Mouse (Mus musculus): ENCODE results near the gene Olfr1535. TPM values are rescaled to one million over a fixed set of nuclear protein-coding genes. Genes with fewer than 3 reads are reported as not detected.

Gene Olfr1535
- polyA plus RNA-seq (2014; fragmentation: Nextera tagmentation; extraction: Ambion mirVana) = not detected in 2 replicates

DNA sequence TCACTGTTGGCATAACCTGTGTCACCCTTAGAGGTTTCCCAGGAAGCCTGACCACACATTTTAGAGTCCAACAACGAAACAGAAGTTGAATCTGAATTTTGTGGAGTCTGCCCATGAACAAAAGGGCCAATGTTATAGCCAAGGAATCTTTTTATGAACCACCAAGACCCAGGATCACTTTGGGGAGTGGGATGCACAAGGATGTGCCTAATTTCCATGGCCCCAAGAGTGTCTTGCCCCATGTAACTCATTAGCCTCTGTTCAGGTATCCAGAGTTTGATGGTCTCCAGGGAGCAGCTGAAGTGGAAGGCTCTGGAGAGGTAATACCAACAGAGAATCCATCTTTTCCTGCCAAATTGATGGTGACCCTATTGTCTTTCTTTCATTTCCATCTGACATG is at the start of gene Olfr1535:
Gene Olfr1535 (minus strand): TSS at position 101 of the 400 bp plus-strand sequence.
- H3K27me3 ChIP-seq (replicated peaks; ENCODE audit: control insufficient read depth, insufficient read depth, low read length) = no peaks in the 10 kb centered on the region
- H3K4me2 ChIP-seq (ENCODE audit: low read length) = no peak within 1 kb of the TSS
- 59% methylated on average over 1 of the region's 1 CpGs for WGBS
- H3K36me3 ChIP-seq (ENCODE audit: control insufficient read depth, insufficient read depth, low read length) = no peaks in the 10 kb centered on the region
- ATAC-seq (replicated peaks; ENCODE audit: low FRiP score, low TSS enrichment, low read depth) (no peak), DNase-seq (ENCODE audit: low spot score) (no peak)
- H3K27ac ChIP-seq (ENCODE audit: low read depth) = no peak within 1 kb of the TSS
- no peaks in the 10 kb centered on the region for H3K9me3 ChIP-seq (ENCODE audit: control insufficient read depth, low read length)
- no peaks in the 10 kb centered on the region for H3K4me1 ChIP-seq (replicated peaks; ENCODE audit: control insufficient read depth, insufficient read depth, low read length)
- H3K4me3 ChIP-seq (ENCODE audit: low read depth, low read length) = no peak within 1 kb of the TSS
- no peak within 1 kb of the TSS for H3K9ac ChIP-seq (ENCODE audit: low read length)

DNA sequence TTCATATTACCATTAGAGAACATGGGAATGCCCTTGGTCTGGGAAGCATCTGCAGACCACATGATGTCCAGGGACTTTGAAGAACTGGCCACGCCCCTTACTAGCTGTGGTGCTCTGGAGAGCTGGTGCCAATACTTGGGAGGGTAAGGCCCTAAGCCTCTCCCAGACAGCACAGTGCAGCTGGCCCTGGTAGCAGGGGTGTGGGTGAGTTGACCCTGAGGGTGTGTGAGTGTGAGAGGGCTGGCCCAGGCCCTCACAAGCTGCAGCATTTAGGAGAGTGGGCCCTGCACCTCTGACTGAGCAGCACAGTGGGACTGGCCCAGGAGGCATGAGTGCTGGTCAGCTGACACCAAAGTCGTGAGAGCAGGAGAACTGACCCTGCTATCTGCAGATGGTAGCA is 31.9 kb upstream of the Olfr1535 start:
- no peaks in the 10 kb centered on the region for H3K36me3 ChIP-seq (ENCODE audit: control insufficient read depth, insufficient read depth, low read length)
- no peaks in the 10 kb centered on the region for H3K27me3 ChIP-seq (replicated peaks; ENCODE audit: control insufficient read depth, insufficient read depth, low read length)
- no peak overlapping the region for H3K4me3 ChIP-seq (ENCODE audit: low read depth, low read length)
- ATAC-seq (replicated peaks; ENCODE audit: low FRiP score, low TSS enrichment, low read depth) = no peak; the same call in 1 of the 2 replicates
- 62% methylated on average over 2 of the region's 2 CpGs for WGBS
- H3K4me1 ChIP-seq (replicated peaks; ENCODE audit: control insufficient read depth, insufficient read depth, low read length) = no peaks in the 10 kb centered on the region
- H3K9ac ChIP-seq (ENCODE audit: low read length) = no peak overlapping the region
- H3K27ac ChIP-seq (ENCODE audit: low read depth) = no peak overlapping the region
- DNase-seq (ENCODE audit: low spot score) = no peak
- H3K9me3 ChIP-seq (ENCODE audit: control insufficient read depth, low read length) = peaks cover 4% of the 10 kb centered on the region; the same call in 1 of the 2 replicates
- no peak overlapping the region for H3K4me2 ChIP-seq (ENCODE audit: low read length)

DNA sequence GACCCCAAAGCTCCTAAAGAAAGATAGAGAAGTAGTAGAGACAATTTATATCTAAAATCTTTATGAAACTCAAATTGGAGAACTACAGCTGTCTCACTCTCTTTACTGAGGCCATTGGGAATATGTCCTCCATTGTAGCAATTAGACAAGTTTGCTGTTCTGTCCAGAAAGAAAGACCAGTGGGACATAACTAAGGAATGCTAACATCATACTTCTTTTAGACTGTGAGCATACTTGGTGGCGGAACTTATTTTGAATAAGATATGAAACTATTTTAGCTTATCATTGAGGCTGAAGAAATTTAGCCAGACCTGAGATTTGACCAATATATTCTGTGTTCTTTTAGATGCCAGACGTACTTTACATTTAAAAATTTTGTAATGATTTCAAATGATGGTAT is 22.0 kb upstream of the Olfr1535 start, which contains the start of gene Olfr1364:
Gene Olfr1364 (minus strand): TSS at position 101 of the 400 bp plus-strand sequence.
- no peaks in the 10 kb centered on the region for H3K4me1 ChIP-seq (replicated peaks; ENCODE audit: control insufficient read depth, insufficient read depth, low read length)
- WGBS = 83% methylated on average over 2 of the region's 2 CpGs
- DNase-seq (ENCODE audit: low spot score) (no peak), ATAC-seq (replicated peaks; ENCODE audit: low FRiP score, low TSS enrichment, low read depth) (no peak)
- H3K4me2 ChIP-seq (ENCODE audit: low read length) = no peak within 1 kb of the TSS
- H3K4me3 ChIP-seq (ENCODE audit: low read depth, low read length) = no peak within 1 kb of the TSS
- H3K36me3 ChIP-seq (ENCODE audit: control insufficient read depth, insufficient read depth, low read length) = no peaks in the 10 kb centered on the region
- H3K9ac ChIP-seq (ENCODE audit: low read length) = no peak within 1 kb of the TSS
- H3K9me3 ChIP-seq (ENCODE audit: control insufficient read depth, low read length) = no peaks in the 10 kb centered on the region
- H3K27ac ChIP-seq (ENCODE audit: low read depth) = no peak within 1 kb of the TSS
- no peaks in the 10 kb centered on the region for H3K27me3 ChIP-seq (replicated peaks; ENCODE audit: control insufficient read depth, insufficient read depth, low read length)

DNA sequence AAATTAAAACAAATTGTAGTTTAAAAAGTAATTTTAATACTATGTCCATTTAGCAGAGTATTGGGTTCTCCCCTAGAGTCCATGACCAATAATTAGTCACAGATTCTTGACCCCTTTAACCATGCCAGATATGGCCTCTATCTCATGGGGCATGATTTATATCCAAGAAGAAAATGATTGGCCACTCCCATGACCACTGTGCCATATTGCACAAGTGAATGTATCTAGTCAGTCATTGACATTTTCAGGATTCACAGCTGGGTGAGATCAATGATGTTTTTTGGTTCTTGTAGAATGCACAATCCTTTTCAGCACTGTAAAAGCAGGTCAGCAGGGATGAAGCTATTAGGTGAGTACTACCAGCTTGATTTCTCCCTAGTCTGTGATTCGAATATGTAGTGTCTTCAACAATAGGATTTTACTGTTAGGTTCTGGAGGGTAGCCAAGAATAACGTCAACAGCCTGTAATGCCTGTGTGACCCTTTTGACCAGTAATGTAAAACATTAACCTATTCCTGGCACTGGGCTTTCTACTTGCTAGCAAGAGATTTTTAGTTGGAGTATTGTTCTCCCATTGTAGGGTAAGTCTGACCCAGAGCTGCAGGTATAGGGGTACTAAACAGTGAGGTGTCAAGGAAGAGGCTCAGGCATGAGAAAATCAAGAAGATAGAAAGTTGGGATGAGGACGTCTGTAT is 9.1 kb downstream of the Olfr1535 start:
- Histone ChIP-seq H3K4me3 (ENCODE audit: low read depth, low read length) (no peak overlapping the region), H3K9me3 (ENCODE audit: control insufficient read depth, low read length) (no peaks in the 10 kb centered on the region), H3K4me2 (ENCODE audit: low read length) (no peak overlapping the region), H3K9ac (ENCODE audit: low read length) (no peak overlapping the region), H3K27ac (ENCODE audit: low read depth) (no peak overlapping the region), H3K36me3 (ENCODE audit: control insufficient read depth, insufficient read depth, low read length) (no peaks in the 10 kb centered on the region), H3K27me3 (replicated peaks; ENCODE audit: control insufficient read depth, insufficient read depth, low read length) (no peaks in the 10 kb centered on the region), H3K4me1 (replicated peaks; ENCODE audit: control insufficient read depth, insufficient read depth, low read length) (no peaks in the 10 kb centered on the region)
- ATAC-seq (replicated peaks; ENCODE audit: low FRiP score, low TSS enrichment, low read depth) (no peak), DNase-seq (ENCODE audit: low spot score) (no peak)
- WGBS = 50% methylated on average over 3 of the region's 3 CpGs

DNA sequence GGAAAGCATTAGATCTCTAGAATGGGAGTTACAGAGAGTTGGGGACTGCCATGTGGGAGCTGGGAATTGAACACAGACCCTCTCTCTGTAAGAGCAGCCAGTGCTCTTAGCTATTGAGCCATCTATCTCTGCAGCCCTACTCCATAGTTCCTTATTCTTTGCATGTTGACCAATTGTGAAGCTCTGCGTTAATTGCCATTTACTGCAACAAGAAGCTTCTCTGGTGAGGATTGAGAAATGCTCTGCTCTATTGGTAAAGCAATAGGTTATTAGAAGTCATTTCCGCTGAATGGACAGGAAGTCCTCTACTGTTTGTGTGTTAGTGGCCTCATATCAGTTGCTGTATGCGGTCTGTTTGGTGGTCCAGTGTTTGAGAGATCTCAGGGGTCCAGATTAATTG is 10.2 kb downstream of the Olfr1535 start:
- Histone ChIP-seq H3K4me3 (ENCODE audit: low read depth, low read length) (no peak overlapping the region), H3K4me2 (ENCODE audit: low read length) (no peak overlapping the region), H3K27me3 (replicated peaks; ENCODE audit: control insufficient read depth, insufficient read depth, low read length) (no peaks in the 10 kb centered on the region), H3K9ac (ENCODE audit: low read length) (no peak overlapping the region), H3K27ac (ENCODE audit: low read depth) (no peak overlapping the region), H3K4me1 (replicated peaks; ENCODE audit: control insufficient read depth, insufficient read depth, low read length) (no peaks in the 10 kb centered on the region), H3K36me3 (ENCODE audit: control insufficient read depth, insufficient read depth, low read length) (no peaks in the 10 kb centered on the region), H3K9me3 (ENCODE audit: control insufficient read depth, low read length) (no peaks in the 10 kb centered on the region)
- 86% methylated on average over 3 of the region's 3 CpGs for WGBS
- no peak for DNase-seq (ENCODE audit: low spot score)
- ATAC-seq (replicated peaks; ENCODE audit: low FRiP score, low TSS enrichment, low read depth) = no peak

DNA sequence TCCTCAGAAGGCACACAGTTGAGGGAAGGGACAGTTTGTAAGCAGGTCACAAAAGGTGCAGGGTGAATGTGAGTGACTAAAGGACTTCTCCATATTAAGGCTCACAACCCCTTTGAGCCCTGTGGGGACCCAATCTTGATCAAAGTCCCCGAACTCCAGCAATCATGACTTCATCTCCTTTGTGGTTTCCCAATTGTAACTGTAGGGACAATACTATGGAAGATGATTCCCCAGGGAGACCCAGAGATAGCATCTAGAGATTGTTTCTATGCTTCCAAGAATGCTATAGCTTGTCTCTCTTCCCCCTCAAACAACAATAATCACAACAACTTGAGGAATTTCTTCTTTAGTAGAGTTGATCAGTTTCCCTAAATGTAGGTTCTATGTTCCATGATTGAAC is 17.0 kb downstream of the Olfr1535 start, which contains the start of gene Olfr1366:
Gene Olfr1366 (minus strand): TSS at position 101 of the 400 bp plus-strand sequence.
- Histone ChIP-seq H3K4me1 (replicated peaks; ENCODE audit: control insufficient read depth, insufficient read depth, low read length) (no peaks in the 10 kb centered on the region), H3K9ac (ENCODE audit: low read length) (no peak within 1 kb of the TSS), H3K27ac (ENCODE audit: low read depth) (no peak within 1 kb of the TSS), H3K27me3 (replicated peaks; ENCODE audit: control insufficient read depth, insufficient read depth, low read length) (no peaks in the 10 kb centered on the region), H3K9me3 (ENCODE audit: control insufficient read depth, low read length) (no peaks in the 10 kb centered on the region), H3K36me3 (ENCODE audit: control insufficient read depth, insufficient read depth, low read length) (no peaks in the 10 kb centered on the region), H3K4me3 (ENCODE audit: low read depth, low read length) (no peak within 1 kb of the TSS), H3K4me2 (ENCODE audit: low read length) (no peak within 1 kb of the TSS)
- DNase-seq (ENCODE audit: low spot score) (no peak), ATAC-seq (replicated peaks; ENCODE audit: low FRiP score, low TSS enrichment, low read depth) (no peak)
- 75% methylated on average over 1 of the region's 1 CpGs for WGBS

DNA sequence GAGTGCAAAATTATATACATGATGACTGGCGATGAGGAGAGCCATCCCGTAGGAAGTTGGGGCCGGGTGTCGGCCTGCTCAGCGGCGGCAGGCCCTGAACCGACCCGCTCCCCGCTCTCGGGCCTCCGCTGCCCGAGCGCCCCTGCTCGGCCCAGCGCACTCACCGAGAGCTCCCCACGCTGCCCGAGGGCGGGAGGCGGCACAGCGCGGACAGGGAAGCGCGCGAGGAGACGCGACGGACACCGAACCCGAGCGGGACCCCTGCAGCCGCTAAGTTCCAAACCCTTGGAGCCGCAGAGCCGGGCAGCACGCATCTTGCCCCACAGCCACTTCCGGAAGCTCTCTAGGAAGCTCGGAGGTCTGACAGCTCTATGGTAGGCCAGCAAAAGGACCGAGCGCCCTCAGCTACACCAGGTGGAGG is 28.9 kb downstream of the Olfr1535 start, which contains the start of gene Zkscan8:
Gene Zkscan8 (minus strand): TSS at position 340 of the 421 bp plus-strand sequence.
- no peaks in the 10 kb centered on the region for H3K27me3 ChIP-seq (replicated peaks; ENCODE audit: control insufficient read depth, insufficient read depth, low read length)
- WGBS = under 1% methylated on average over 39 of the region's 39 CpGs
- H3K9ac ChIP-seq (ENCODE audit: low read length) = peak within 1 kb of the TSS; percentile 94
- no peaks in the 10 kb centered on the region for H3K9me3 ChIP-seq (ENCODE audit: control insufficient read depth, low read length)
- peaks cover 13% of the 10 kb centered on the region for H3K36me3 ChIP-seq (ENCODE audit: control insufficient read depth, insufficient read depth, low read length)
- H3K4me1 ChIP-seq (replicated peaks; ENCODE audit: control insufficient read depth, insufficient read depth, low read length) = peaks cover 7% of the 10 kb centered on the region
- peak; percentile 97 for DNase-seq (ENCODE audit: low spot score)
- H3K27ac ChIP-seq (ENCODE audit: low read depth) = peak within 1 kb of the TSS; percentile 91
- H3K4me3 ChIP-seq (ENCODE audit: low read depth, low read length) = peak within 1 kb of the TSS; percentile 60
- ATAC-seq (replicated peaks; ENCODE audit: low FRiP score, low TSS enrichment, low read depth) = peak; percentile 96
- H3K4me2 ChIP-seq (ENCODE audit: low read length) = peak within 1 kb of the TSS; percentile 74

DNA sequence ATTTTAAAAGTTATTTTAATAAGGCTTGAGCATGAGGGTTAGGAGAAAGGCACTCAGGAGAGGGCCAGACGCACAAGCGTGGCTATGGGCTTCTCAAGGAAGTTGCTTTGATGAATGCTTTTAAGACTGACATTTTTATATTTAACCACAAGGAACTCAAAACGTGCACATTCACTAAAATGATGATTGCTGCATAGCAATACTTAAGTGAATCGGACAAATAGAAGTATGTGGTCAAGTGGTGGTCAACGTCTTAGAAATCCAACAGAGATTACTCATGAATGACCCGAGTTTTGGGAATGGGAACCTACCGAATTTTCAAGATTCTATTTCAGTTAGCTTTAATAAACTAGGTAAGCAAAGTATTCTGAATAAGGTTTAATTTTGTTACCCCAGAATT is 29.6 kb downstream of the Olfr1535 start:
- Histone ChIP-seq H3K9ac (ENCODE audit: low read length) (peak overlapping the region; percentile 94), H3K36me3 (ENCODE audit: control insufficient read depth, insufficient read depth, low read length) (peaks cover 19% of the 10 kb centered on the region), H3K27ac (ENCODE audit: low read depth) (no peak overlapping the region), H3K27me3 (replicated peaks; ENCODE audit: control insufficient read depth, insufficient read depth, low read length) (no peaks in the 10 kb centered on the region), H3K4me3 (ENCODE audit: low read depth, low read length) (peak overlapping the region; percentile 60), H3K4me2 (ENCODE audit: low read length) (peak overlapping the region; percentile 74), H3K9me3 (ENCODE audit: control insufficient read depth, low read length) (no peaks in the 10 kb centered on the region), H3K4me1 (replicated peaks; ENCODE audit: control insufficient read depth, insufficient read depth, low read length) (peaks cover 7% of the 10 kb centered on the region)
- no peak for DNase-seq (ENCODE audit: low spot score)
- ATAC-seq (replicated peaks; ENCODE audit: low FRiP score, low TSS enrichment, low read depth) = no peak
- 44% methylated on average over 7 of the region's 7 CpGs for WGBS

DNA sequence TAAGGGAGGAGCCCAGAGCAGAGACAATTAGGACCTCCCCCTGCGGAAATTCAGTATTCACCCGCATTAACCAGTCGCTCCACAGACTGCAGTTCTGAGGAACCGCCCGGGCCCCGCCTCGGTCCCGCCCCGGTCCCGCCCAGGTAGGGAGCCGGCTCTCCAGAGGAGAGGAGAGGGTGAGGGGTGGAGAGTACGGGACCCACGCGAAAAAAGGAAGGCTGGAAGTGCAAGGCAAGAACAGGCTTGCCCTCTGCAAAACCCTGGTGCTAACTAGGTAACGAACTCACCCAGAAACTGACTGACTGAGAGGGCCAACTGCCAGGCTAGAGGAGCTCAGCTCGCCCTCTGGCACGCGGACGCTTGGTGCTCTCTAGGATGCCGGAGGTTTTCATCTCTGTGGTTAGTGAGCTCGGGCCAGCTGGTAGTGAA is 53.5 kb downstream of the Olfr1535 start:
- Histone ChIP-seq H3K4me1 (replicated peaks; ENCODE audit: control insufficient read depth, insufficient read depth, low read length) (no peaks in the 10 kb centered on the region), H3K9ac (ENCODE audit: low read length) (peak overlapping the region; percentile 61), H3K9me3 (ENCODE audit: control insufficient read depth, low read length) (no peaks in the 10 kb centered on the region), H3K36me3 (ENCODE audit: control insufficient read depth, insufficient read depth, low read length) (no peaks in the 10 kb centered on the region), H3K4me2 (ENCODE audit: low read length) (peak overlapping the region; percentile 54), H3K27ac (ENCODE audit: low read depth) (peak overlapping the region; percentile 80), H3K27me3 (replicated peaks; ENCODE audit: control insufficient read depth, insufficient read depth, low read length) (no peaks in the 10 kb centered on the region), H3K4me3 (ENCODE audit: low read depth, low read length) (peak overlapping the region; percentile 68)
- WGBS = 0% methylated on average over 21 of the region's 21 CpGs
- ATAC-seq (replicated peaks; ENCODE audit: low FRiP score, low TSS enrichment, low read depth) (peak; percentile 100), DNase-seq (ENCODE audit: low spot score) (peak; percentile 96)

Data from intestine, embryonic 14.5 days (tissue).